Mouse (Mus musculus) heart, adult 10 weeks (tissue): ENCODE measurements around the gene Abcc4. TPM values are rescaled to one million over a fixed set of nuclear protein-coding genes. Genes with fewer than 3 reads are reported as not detected.

Experiments used
- polyA plus RNA-seq: library from polyadenylated mRNA; stranded (reverse); fragments of 350-450 nt; fragmentation: Illumina TruSeq; extraction: RNeasy Lipid Tissue Mini Kit (QIAGEN cat#74804); gene quantifications from one replicate; pipeline ENCODE4 v1.2.3, GENCODE M21; 2014; ENCODE audit warnings: low read depth, low replicate concordance

The Abcc4 gene
- polyA plus RNA-seq = 8.3 TPM

DNA sequence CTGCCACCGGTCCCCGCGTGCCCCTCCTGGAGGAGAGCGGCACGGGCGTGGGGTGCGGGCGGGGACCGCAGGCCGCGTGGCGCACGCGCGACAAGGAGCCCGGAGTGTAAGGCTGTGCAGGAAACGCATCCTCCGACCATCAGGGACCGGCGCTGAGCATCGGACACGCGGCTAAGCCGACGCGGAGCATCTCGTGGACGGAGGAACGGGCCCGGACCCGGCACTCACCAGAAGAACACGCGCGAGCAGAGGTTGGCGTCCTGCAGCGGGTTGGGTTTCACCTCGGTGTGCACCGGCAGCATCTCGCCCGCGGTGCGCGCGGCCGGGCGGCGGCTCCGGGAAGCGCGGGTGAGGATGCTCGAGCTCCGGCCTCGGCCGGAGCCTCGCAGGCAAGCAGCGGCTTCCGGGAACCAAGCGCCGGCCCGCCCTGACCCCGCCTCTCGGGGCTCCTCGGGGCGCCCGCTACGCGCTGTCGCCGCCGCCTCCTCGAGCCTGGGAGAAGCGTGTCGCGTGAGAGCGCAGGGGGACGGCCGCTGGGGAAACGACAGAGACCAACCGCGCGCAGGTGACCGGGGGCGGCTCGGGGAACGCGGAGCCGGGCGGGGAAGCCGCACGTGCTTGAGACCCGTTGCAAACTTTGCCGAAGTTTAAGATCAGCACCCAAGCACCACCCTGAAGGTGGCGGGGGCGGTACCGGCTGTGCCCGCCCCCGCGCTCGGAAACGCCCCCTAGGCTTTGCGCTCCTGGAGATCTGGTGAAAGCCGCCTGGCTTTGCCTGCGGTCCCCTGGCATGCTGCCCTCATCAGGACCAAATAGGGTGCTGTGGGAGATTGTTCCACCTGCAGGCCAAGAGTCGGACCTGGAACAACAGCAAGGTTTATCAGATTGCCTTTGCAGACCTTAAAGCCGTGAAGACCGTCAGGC, at the start of gene Abcc4:
TSS of gene Abcc4 (minus strand) at position 412 of the 924 bp plus-strand sequence.

Other genes with a start within 250 kb of the Abcc4 start
- gene Cldn10, start 81.7 kb upstream of the Abcc4 start, polyA plus RNA-seq = 0.21 TPM
- 2.1 TPM for gene Dzip1, start 219.2 kb upstream of the Abcc4 start, polyA plus RNA-seq
- gene Dnajc3, start 231.8 kb upstream of the Abcc4 start, polyA plus RNA-seq = 30.0 TPM